Mouse (Mus musculus) midbrain, embryonic 14.5 days (tissue): Measurements from ENCODE around the gene Nudt6. TPM values are rescaled to one million over a fixed set of nuclear protein-coding genes. Genes with fewer than 3 reads are reported as not detected.

Source experiments
- ATAC-seq: fragments of 200-750 bp; cut with Nextera tagmentation; 2 replicates; pipeline ENCODE4 v1.8.0; 2017; ENCODE audit warnings: moderate number of reproducible peaks, moderate library complexity; ENCODE audit not compliant: low FRiP score, low TSS enrichment
- DNase-seq: peaks from one replicate; pipeline ENCODE4 v3.0.0-alpha.2; 2015
- H3K27ac ChIP-seq: fragments of 300-500 bp; sonication (generic); replicated peaks from 2 replicates; pipeline ENCODE4 v1.5.1; 2014; ENCODE audit warnings: mild to moderate bottlenecking, low read depth, low read length, moderate library complexity
- H3K27me3 ChIP-seq: fragments of 300-500 bp; sonication (generic); 2 replicates; pipeline ENCODE4 v1.6.1; 2014; ENCODE audit warnings: low read length, control low read depth, mixed read lengths; ENCODE audit not compliant: control insufficient read depth, insufficient read depth
- H3K36me3 ChIP-seq: fragments of 300-500 bp; sonication (generic); 2 replicates; pipeline ENCODE4 v1.6.1; 2014; ENCODE audit warnings: low read length, control low read depth; ENCODE audit not compliant: control insufficient read depth, insufficient read depth
- H3K4me1 ChIP-seq: fragments of 300-500 bp; sonication (generic); 2 replicates; pipeline ENCODE4 v1.6.1; 2014; ENCODE audit warnings: mild to moderate bottlenecking, antibody characterized with exemption, low read length, control low read depth; ENCODE audit not compliant: control insufficient read depth, insufficient read depth
- H3K4me2 ChIP-seq: fragments of 300-500 bp; sonication (generic); 2 replicates; pipeline ENCODE4 v1.6.1; 2014; ENCODE audit warnings: mild to moderate bottlenecking, low read length, moderate library complexity
- H3K4me3 ChIP-seq: fragments of 300-500 bp; sonication (generic); replicated peaks from 2 replicates; pipeline ENCODE4 v1.5.1; 2014; ENCODE audit warnings: low read depth, low read length
- H3K9ac ChIP-seq: fragments of 300-500 bp; sonication (generic); replicated peaks from 2 replicates; pipeline ENCODE4 v1.6.1; 2014; ENCODE audit warnings: mild to moderate bottlenecking, low read length, moderate library complexity
- H3K9me3 ChIP-seq: fragments of 300-500 bp; sonication (generic); 2 replicates; pipeline ENCODE4 v1.6.1; 2016; ENCODE audit warnings: low read length, control low read depth, mixed read lengths; ENCODE audit not compliant: control insufficient read depth
- WGBS: fragments of 180-500 bp; shearing (Covaris S2); extraction: QIAGEN DNeasy Blood & Tissue Kit; methylation state at CpG from one replicate; pipeline ENCODE4 v1.1.7; 2014; 5-methylcytosine and 5-hydroxymethylcytosine counted together
- polyA plus RNA-seq: library from polyadenylated mRNA; unstranded; fragments of >200 nt; fragmentation: Nextera tagmentation; extraction: Ambion mirVana; gene quantifications from 2 replicates; pipeline ENCODE4 v1.2.1, GENCODE M21; 2014

The Nudt6 gene
- polyA plus RNA-seq, 1 experiment from 2014 or later: 5.2 TPM

GRCm38 (mm10) chr3:37420641-37421040 lies 630 bp upstream of the Nudt6 start:
- Histone ChIP-seq H3K9me3 (no peaks in the 10 kb centered on the region), H3K4me1 (peaks cover 9% of the 10 kb centered on the region), H3K27me3 (no peaks in the 10 kb centered on the region), H3K27ac (peak overlapping the region; percentile 73), H3K4me3 (peak overlapping the region; percentile 95), H3K4me2 (peak overlapping the region; percentile 92), H3K9ac (peak overlapping the region; percentile 56), H3K36me3 (peaks cover 11% of the 10 kb centered on the region; the same call in 1 of the 2 replicates)
- ATAC-seq: no peak
- under 1% methylated on average over 24 of the region's 24 CpGs for WGBS
- peak; percentile 41 for DNase-seq

GRCm38 (mm10) chr3:37419458-37419991 lies 486 bp downstream of the Nudt6 start, which contains the start of gene Spata5:
TSS of gene Spata5 (plus strand) at chr3:37419896.
- no peaks in the 10 kb centered on the region for H3K27me3 ChIP-seq
- H3K4me3 ChIP-seq: peak within 1 kb of the TSS; percentile 95
- H3K4me2 ChIP-seq: peak within 1 kb of the TSS; percentile 92
- H3K36me3 ChIP-seq: no peaks in the 10 kb centered on the region; the same call in 1 of the 2 replicates
- H3K4me1 ChIP-seq: peaks cover 9% of the 10 kb centered on the region
- 1% methylated on average over 49 of the region's 50 CpGs for WGBS
- peak; percentile 100 for DNase-seq
- H3K27ac ChIP-seq: peak within 1 kb of the TSS; percentile 86
- H3K9me3 ChIP-seq: no peaks in the 10 kb centered on the region
- H3K9ac ChIP-seq: peak within 1 kb of the TSS; percentile 72
- peak; percentile 97 for ATAC-seq

- WGBS: under 1% methylated on average over 30 of the region's 30 CpGs
- Histone ChIP-seq H3K27ac (peak overlapping the region; percentile 86), H3K36me3 (no peaks in the 10 kb centered on the region), H3K9ac (peak overlapping the region; percentile 72), H3K4me2 (peak overlapping the region; percentile 85), H3K27me3 (no peaks in the 10 kb centered on the region), H3K9me3 (no peaks in the 10 kb centered on the region), H3K4me3 (peak overlapping the region; percentile 95), H3K4me1 (peaks cover 9% of the 10 kb centered on the region)
- no peak; the same call in 1 of the 2 replicates for ATAC-seq
- no peak for DNase-seq
Observed at GRCm38 (mm10) chr3:37418961-37419457, 1.0 kb downstream of the Nudt6 start.

- peak overlapping the region; percentile 95 for H3K4me3 ChIP-seq
- H3K27me3 ChIP-seq: no peaks in the 10 kb centered on the region
- H3K4me2 ChIP-seq: peak overlapping the region; percentile 85
- 84% methylated on average over 5 of the region's 5 CpGs for WGBS
- peak; percentile 2 for DNase-seq
- no peak overlapping the region for H3K9ac ChIP-seq
- no peak overlapping the region for H3K27ac ChIP-seq
- H3K36me3 ChIP-seq: no peaks in the 10 kb centered on the region
- H3K9me3 ChIP-seq: no peaks in the 10 kb centered on the region
- no peak for ATAC-seq
- peaks cover 9% of the 10 kb centered on the region for H3K4me1 ChIP-seq
Observed at GRCm38 (mm10) chr3:37418341-37418740, 1.7 kb downstream of the Nudt6 start.

- 58% methylated on average over 14 of the region's 14 CpGs for WGBS
Observed at GRCm38 (mm10) chr3:37414413-37414960, 5.5 kb downstream of the Nudt6 start.

GRCm38 (mm10) chr3:37413446-37413845 lies 6.6 kb downstream of the Nudt6 start:
- H3K4me1 ChIP-seq: no peaks in the 10 kb centered on the region
- 91% methylated on average over 3 of the region's 3 CpGs for WGBS
- no peaks in the 10 kb centered on the region for H3K9me3 ChIP-seq
- no peak overlapping the region for H3K9ac ChIP-seq
- H3K27me3 ChIP-seq: no peaks in the 10 kb centered on the region
- no peak overlapping the region for H3K4me3 ChIP-seq
- DNase-seq: no peak
- no peak overlapping the region for H3K4me2 ChIP-seq
- H3K36me3 ChIP-seq: no peaks in the 10 kb centered on the region
- ATAC-seq: no peak
- H3K27ac ChIP-seq: no peak overlapping the region

More at GRCm38 (mm10) chr3:37414413-37414960, 5.5 kb downstream of the Nudt6 start:
- Histone ChIP-seq H3K36me3 (no peaks in the 10 kb centered on the region), H3K4me3 (no peak overlapping the region), H3K27ac (no peak overlapping the region), H3K4me1 (no peaks in the 10 kb centered on the region), H3K4me2 (no peak overlapping the region), H3K27me3 (no peaks in the 10 kb centered on the region), H3K9ac (no peak overlapping the region), H3K9me3 (no peaks in the 10 kb centered on the region)
- ATAC-seq (no peak), DNase-seq (peak; percentile 90)

GRCm38 (mm10) chr3:37407598-37407997 lies 12.4 kb downstream of the Nudt6 start:
- Histone ChIP-seq H3K4me2 (no peak overlapping the region), H3K9me3 (no peaks in the 10 kb centered on the region), H3K4me1 (no peaks in the 10 kb centered on the region), H3K4me3 (no peak overlapping the region), H3K9ac (no peak overlapping the region), H3K36me3 (no peaks in the 10 kb centered on the region), H3K27ac (no peak overlapping the region), H3K27me3 (no peaks in the 10 kb centered on the region)
- DNase-seq: no peak
- ATAC-seq: no peak

GRCm38 (mm10) chr3:37401729-37402610 lies 18.0 kb downstream of the Nudt6 start:
- 85% methylated on average over 11 of the region's 11 CpGs for WGBS
- Histone ChIP-seq H3K36me3 (no peaks in the 10 kb centered on the region), H3K27ac (no peak overlapping the region), H3K9ac (no peak overlapping the region), H3K9me3 (no peaks in the 10 kb centered on the region), H3K4me3 (no peak overlapping the region), H3K4me2 (no peak overlapping the region), H3K4me1 (no peaks in the 10 kb centered on the region), H3K27me3 (no peaks in the 10 kb centered on the region)
- DNase-seq (no peak), ATAC-seq (no peak)
